Mouse (Mus musculus) c-Kit-negative CD71-positive TER-119-positive erythroid progenitor cells, embryonic 14.5 days (primary cell): ENCODE data around the gene Klrb1a.

ENCODE experiments used
- DNase-seq: peaks from one replicate; pipeline ENCODE4 v3.0.0-alpha.2; 2013; ENCODE audit warnings: low read depth, low spot score

Klrb1a gene

GRCm38 (mm10) chr6:128602026-128602425 lies 21.3 kb downstream of the Klrb1a start:
- no peak for DNase-seq

GRCm38 (mm10) chr6:128599555-128599954 lies 23.8 kb downstream of the Klrb1a start:
- DNase-seq, result no peak

GRCm38 (mm10) chr6:128598256-128599047 lies 24.9 kb downstream of the Klrb1a start:
- no peak for DNase-seq

- DNase-seq, result no peak
These were observed 26.2 kb downstream of the Klrb1a start for GRCm38 (mm10) chr6:128597121-128597522.

- no peak for DNase-seq
These were observed 28.7 kb downstream of the Klrb1a start for GRCm38 (mm10) chr6:128594651-128595050.

- no peak for DNase-seq
These were observed 33.9 kb downstream of the Klrb1a start for GRCm38 (mm10) chr6:128589426-128589825.

GRCm38 (mm10) chr6:128587619-128588018 lies 35.7 kb downstream of the Klrb1a start:
- DNase-seq, result no peak

- no peak for DNase-seq
These were observed 37.6 kb downstream of the Klrb1a start for GRCm38 (mm10) chr6:128585642-128586245.

- no peak for DNase-seq
These were observed 39.2 kb downstream of the Klrb1a start for GRCm38 (mm10) chr6:128584070-128584660.

GRCm38 (mm10) chr6:128581508-128581907 lies 41.8 kb downstream of the Klrb1a start, which contains the start of gene A2ml1:
Gene A2ml1 (minus strand): TSS chr6:128581608.
- no peak for DNase-seq

- no peak for DNase-seq
These were observed 46.0 kb downstream of the Klrb1a start for GRCm38 (mm10) chr6:128577301-128577700.

- DNase-seq, result no peak
These were observed 56.7 kb downstream of the Klrb1a start for GRCm38 (mm10) chr6:128566589-128566988.
